Mouse (Mus musculus) heart, postnatal 14 days (tissue): ENCODE measurements around the gene Timm17b. TPM values are rescaled to one million over a fixed set of nuclear protein-coding genes. Genes with fewer than 3 reads are reported as not detected.
A peak's percentile ranks its signal among the peaks of the same experiment; 100 is the strongest.
"Not testable (repeated sequence)": the region's sequence is repeated elsewhere in the genome, so short reads cannot be mapped to it uniquely, and the experiment has no call there.

Source experiments
- DNase-seq, 2 experiments: peaks; one replicate each; pipeline ENCODE4 v3.0.0; 2021 to 2022
- intact Hi-C: fragments of 180-260 bp; cut with DNase I; formaldehyde crosslinking; loops from one replicate; pipeline ENCODE4 v1.15.1; 2025
- total RNA-seq, 2 experiments: library from RNA; stranded (reverse); gene quantifications; 2 replicates each; pipeline ENCODE4 v1.2.3; 2021

Gene Timm17b
- total RNA-seq, 2 experiments from 2014 or later: 30.8 to 42.9 TPM

GRCm38 (mm10) chrX:7915669-7916068, 16.5 kb downstream of the Timm17b start:
- DNase-seq: peak in 1 of 2 experiments; percentile 43
- intact Hi-C loops: loop anchor here (10.0 kb wide), 1 partner anchor 209 kb away; no protein-coding TSS in a partner anchor

- intact Hi-C loops: loop anchor here (10.0 kb wide), 1 partner anchor 207 kb away; no protein-coding TSS in a partner anchor
- not testable (repeated sequence) for DNase-seq
These were observed 18.8 kb downstream of the Timm17b start for GRCm38 (mm10) chrX:7917960-7918359.

GRCm38 (mm10) chrX:7919601-7920383, 20.6 kb downstream of the Timm17b start, which contains the start of gene Pcsk1n:
Gene Pcsk1n, plus strand, starts transcription at chrX:7919822.
- no peak for DNase-seq
- intact Hi-C loops: loop anchor here (10.0 kb wide), 1 partner anchor 205 kb away; no protein-coding TSS in a partner anchor

- intact Hi-C loops: no loop called here
- peak; percentile 3 to 5 for DNase-seq
These were observed 22.9 kb downstream of the Timm17b start for GRCm38 (mm10) chrX:7922032-7922431.

GRCm38 (mm10) chrX:7926266-7926665, 27.1 kb downstream of the Timm17b start:
- no peak for DNase-seq
- intact Hi-C loops: no loop called here

GRCm38 (mm10) chrX:7927116-7927515, 28.0 kb downstream of the Timm17b start:
- intact Hi-C loops: no loop called here
- no peak for DNase-seq

GRCm38 (mm10) chrX:7928270-7928790, 29.2 kb downstream of the Timm17b start, which contains the start of gene Eras:
Gene Eras, minus strand, starts transcription at chrX:7928607.
- intact Hi-C loops: no loop called here
- no peak for DNase-seq

GRCm38 (mm10) chrX:7936874-7937273, 37.7 kb downstream of the Timm17b start:
- intact Hi-C loops: no loop called here
- DNase-seq: no peak

- intact Hi-C loops: no loop called here
These were observed 38.5 kb downstream of the Timm17b start for GRCm38 (mm10) chrX:7937667-7938066.

GRCm38 (mm10) chrX:7945618-7946017, 46.5 kb downstream of the Timm17b start:
- intact Hi-C loops: loop anchor here (5.0 kb wide), 1 partner anchor 43 kb away; no protein-coding TSS in a partner anchor
- DNase-seq: no peak

More at GRCm38 (mm10) chrX:7937667-7938066, 38.5 kb downstream of the Timm17b start:
- no peak for DNase-seq

GRCm38 (mm10) chrX:7947108-7947899, 48.1 kb downstream of the Timm17b start, which contains the start of gene Hdac6:
Gene Hdac6, minus strand, starts transcription at chrX:7947889.
- intact Hi-C loops: loop anchor here (5.0 kb wide), 1 partner anchor 45 kb away; no protein-coding TSS in a partner anchor
- DNase-seq: no peak

- intact Hi-C loops: loop anchor here (5.0 kb wide), 1 partner anchor 46 kb away; no protein-coding TSS in a partner anchor
- DNase-seq: peak; percentile 90 to 91
These were observed 48.8 kb downstream of the Timm17b start for GRCm38 (mm10) chrX:7947900-7948492.

GRCm38 (mm10) chrX:7950091-7950490, 50.9 kb downstream of the Timm17b start:
- no peak for DNase-seq
- intact Hi-C loops: no loop called here

Other genes starting within 250 kb of the Timm17b start
- 10 to 100 TPM; 19.4 to 21.4 TPM for gene Prickle3, start 242.1 kb upstream of the Timm17b start, total RNA-seq
- 10 to 100 TPM; 43.8 to 58.0 TPM for gene Plp2, start 228.0 kb upstream of the Timm17b start, total RNA-seq
- 10 to 100 TPM; 18.4 to 21.2 TPM for gene Magix, start 218.1 kb upstream of the Timm17b start, total RNA-seq
- 10 to 100 TPM; 21.4 to 21.5 TPM for gene Gpkow, start 202.2 kb upstream of the Timm17b start, total RNA-seq
- 10 to 100 TPM; 28.8 to 38.3 TPM for gene Wdr45, start 185.0 kb upstream of the Timm17b start, total RNA-seq
- gene Gm45208, start 177.1 kb upstream of the Timm17b start, total RNA-seq: not detected
- 1 to 10 TPM; 7.0 to 8.0 TPM for gene Praf2, start 170.9 kb upstream of the Timm17b start, total RNA-seq
- gene Ccdc120, start 148.5 kb upstream of the Timm17b start, total RNA-seq: 1 to 10 TPM in 1 of 2 experiments, under 1 TPM in 1; 0.74 to 1.2 TPM
- 10 to 100 TPM; 14.8 to 19.9 TPM for gene Tfe3, start 136.8 kb upstream of the Timm17b start, total RNA-seq
- 10 to 100 TPM; 26.1 to 31.7 TPM for gene Gripap1, start 109.6 kb upstream of the Timm17b start, total RNA-seq
- gene Kcnd1, start 77.1 kb upstream of the Timm17b start, total RNA-seq: under 1 TPM; 0.39 to 0.45 TPM
- 10 to 100 TPM; 33.5 to 33.8 TPM for gene Otud5, start 58.0 kb upstream of the Timm17b start, total RNA-seq
- gene Pim2, start 21.1 kb upstream of the Timm17b start, total RNA-seq: 1 to 10 TPM; 2.5 to 3.5 TPM
- 10 to 100 TPM; 14.1 to 14.7 TPM for gene Slc35a2, start 15.3 kb upstream of the Timm17b start, total RNA-seq
- 10 to 100 TPM; 22.5 to 26.4 TPM for gene Pqbp1, start 88 bp upstream of the Timm17b start, total RNA-seq
- gene Gm10491, start 8.5 kb downstream of the Timm17b start, total RNA-seq: not detected
- gene Gm10490, start 10.2 kb downstream of the Timm17b start, total RNA-seq: not detected
- gene Pcsk1n, start 20.5 kb downstream of the Timm17b start, total RNA-seq: not detected
- not detected for gene Eras, start 29.2 kb downstream of the Timm17b start, total RNA-seq
- gene Hdac6, start 48.5 kb downstream of the Timm17b start, total RNA-seq: 10 to 100 TPM; 13.0 to 14.7 TPM
- gene Gata1, start 78.7 kb downstream of the Timm17b start, total RNA-seq: not detected
- not detected for gene Glod5, start 119.1 kb downstream of the Timm17b start, total RNA-seq
- 1 to 10 TPM; 6.0 to 6.7 TPM for gene Suv39h1, start 175.4 kb downstream of the Timm17b start, total RNA-seq
- gene Was, start 191.1 kb downstream of the Timm17b start, total RNA-seq: 1 to 10 TPM; 2.7 to 4.0 TPM
- 10 to 100 TPM; 67.7 to 71.3 TPM for gene Wdr13, start 233.5 kb downstream of the Timm17b start, total RNA-seq
- gene Rbm3, start 246.5 kb downstream of the Timm17b start, total RNA-seq: 100 to 1,000 TPM; 158 to 181 TPM